Mouse (Mus musculus): Measurements from ENCODE around the gene Dpf2. TPM values are rescaled to one million over a fixed set of nuclear protein-coding genes. Genes with fewer than 3 reads are reported as not detected.
"Not testable (repeated sequence)": the region's sequence is repeated elsewhere in the genome, so short reads cannot be mapped to it uniquely, and the experiment has no call there.

Dpf2 gene
- total RNA-seq, 2 experiments from 2014 or later, result 97.8 to 121 TPM

DNA sequence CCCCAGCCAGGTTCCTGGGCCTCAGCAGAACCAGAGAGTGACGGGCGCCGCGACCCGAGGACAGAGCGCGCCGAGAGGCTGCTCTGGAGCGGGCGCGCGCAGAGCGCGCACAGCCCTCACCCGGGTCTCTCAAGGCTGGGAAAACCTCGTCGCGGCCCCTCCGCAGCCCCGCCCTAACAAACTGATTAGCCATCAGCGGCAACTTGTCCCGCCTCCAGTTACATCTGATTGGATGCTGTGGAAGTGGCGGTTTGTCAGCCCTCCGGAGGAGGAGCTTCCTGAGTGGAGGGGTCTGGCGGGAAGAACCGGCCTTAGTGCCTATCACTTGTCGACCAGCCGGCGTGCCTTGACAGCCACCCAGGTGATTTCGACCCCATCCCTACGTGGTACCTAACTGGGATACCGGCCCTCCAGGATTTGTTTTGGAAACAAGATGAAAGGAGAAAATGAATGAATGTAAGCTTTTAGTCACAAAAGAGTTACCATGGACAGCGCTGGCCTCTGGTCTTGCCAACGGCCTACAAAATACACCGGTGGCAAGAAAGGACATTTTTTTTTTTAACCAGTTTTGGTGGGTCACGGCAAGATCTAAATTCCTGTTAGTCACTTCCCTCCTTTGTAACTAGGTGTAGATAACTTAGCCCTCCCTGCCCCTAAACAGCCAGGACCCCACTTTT lies 18.7 kb downstream of the Dpf2 start, which contains the start of gene Tigd3:
Gene Tigd3, minus strand, starts transcription at position 148 of the 677 bp plus-strand sequence.
- peak; percentile 87 to 96 for DNase-seq (ENCODE audit: low spot score in 2 of 2)

DNA sequence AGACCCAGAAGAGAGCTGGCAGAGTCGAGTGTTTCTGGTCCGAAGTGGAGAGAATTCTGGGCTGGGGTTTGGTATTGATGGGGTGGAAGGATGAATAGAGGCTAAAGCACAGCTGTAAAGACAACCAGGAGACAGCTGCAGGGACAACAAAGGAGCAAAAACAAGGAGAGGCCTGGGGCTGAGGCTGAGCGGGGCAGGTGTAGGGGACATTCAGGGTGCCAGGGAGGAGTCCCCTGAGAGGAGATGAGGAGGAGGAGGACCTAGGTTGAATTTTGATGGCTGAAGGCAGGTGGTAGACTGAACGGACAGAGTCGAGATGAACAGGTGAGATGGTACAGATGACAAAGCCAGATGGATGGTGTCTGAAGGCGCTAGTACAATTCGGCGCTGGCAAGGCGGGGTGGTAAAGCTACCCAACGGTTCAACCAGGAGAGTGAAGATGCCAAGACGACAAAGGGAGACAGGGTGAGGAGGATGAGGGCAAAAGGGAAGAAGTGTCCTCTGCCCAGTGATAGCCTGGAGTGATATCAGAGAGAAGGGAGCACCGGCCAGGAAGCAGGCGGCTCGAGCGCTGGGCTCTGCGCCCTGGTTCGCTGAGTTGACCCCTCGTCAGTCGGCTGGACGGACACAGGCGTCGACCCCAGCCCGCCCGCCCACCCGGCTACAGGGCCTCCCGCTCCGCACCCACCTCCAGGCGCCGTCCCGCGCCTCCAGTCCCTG lies 19.4 kb downstream of the Dpf2 start:
- DNase-seq (ENCODE audit: low spot score in 2 of 2), result no peak

DNA sequence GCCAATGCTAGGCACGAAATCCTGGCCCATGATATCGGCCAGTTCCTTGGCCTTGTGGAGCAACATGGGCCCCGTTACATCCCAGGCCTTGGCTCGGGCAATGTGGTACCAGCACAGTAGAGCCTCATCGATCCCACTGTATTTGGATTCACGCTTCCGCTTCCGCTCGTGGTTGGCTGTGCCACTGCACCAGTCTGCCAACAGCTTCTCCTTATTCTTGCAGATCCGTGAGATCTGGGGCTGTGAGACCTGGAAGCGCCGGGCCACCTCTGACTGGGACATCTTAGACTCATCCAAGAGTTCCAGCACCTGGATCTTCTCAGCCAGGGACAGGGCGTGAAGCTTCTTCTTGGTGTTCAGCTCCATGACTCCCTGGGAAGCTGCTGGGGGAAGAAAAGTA lies 20.1 kb downstream of the Dpf2 start:
- DNase-seq (ENCODE audit: low spot score in 2 of 2), result no peak

DNA sequence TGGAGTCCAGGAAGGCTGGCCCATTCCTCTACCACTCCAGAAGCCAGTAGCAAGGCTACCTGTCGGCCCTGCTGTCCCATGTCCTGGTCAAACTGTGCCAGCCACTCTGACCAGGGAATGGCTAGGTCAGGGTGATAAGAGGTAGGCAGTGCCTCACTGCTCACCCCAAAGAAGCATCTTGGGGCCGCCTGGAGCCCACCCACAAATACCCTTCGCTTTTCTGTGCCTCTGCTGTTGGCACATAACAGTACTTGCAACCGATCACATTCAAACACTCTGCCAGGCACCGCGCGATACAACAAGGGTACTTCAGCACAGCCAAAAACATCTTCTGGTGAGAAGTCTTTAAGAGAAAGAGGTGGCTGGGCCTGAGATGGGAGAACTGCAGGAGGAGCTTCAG lies 20.5 kb downstream of the Dpf2 start:
- DNase-seq (ENCODE audit: low spot score in 2 of 2), result no peak

DNA sequence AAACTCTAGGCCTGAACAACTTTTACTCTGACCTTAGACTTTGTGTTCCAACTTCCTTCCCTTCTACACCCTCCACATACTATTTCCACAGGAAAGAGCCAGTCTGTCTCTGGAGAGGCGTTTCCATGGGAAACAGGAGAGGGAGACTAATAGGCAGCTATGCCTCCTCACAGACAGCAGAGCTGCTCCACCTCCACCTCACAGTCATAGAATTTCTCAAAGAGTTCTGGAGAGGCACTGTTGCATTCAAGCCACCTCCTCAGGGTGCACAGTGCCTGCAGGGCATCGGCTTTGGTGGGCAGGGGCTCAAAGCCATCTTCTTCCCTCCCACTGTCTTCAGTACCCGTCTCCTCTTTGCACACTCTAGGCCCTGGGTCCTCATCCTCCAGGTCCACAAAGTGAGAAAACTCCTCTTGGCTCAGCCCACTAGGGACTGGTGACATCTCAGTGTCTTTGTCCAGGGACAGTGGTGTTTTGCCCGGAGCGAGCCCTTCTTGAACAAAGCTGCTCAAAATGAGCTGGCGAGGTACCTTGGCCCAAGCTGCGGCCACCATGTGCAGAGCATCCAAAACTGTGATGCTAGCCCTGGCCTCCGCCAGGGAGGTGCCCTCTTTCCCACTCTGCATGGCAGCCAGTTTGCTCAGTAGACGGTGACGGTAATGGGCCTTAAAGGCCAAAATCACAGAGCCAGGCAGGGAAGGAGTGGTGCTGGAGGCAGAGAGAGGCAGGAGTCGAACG lies 21.1 kb downstream of the Dpf2 start:
- DNase-seq (ENCODE audit: low spot score in 2 of 2), result no peak

DNA sequence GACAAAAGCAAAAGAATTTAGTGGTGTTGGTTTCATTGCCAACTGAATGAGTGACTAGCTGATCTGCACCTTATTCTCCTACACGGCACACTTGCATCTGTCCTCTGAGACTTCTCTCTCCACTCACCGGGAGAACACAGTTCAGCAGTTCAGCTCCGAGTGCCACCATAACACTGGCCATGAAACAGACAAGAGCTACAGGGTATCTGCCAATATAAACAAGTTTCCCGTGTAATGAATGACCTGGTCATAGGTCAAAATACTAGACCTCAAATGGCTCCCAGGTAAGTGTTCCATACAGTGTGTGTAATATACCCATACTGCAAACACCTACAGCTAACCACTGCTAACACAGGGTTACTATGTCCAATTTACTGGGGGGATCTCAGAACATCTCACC lies 23.6 kb downstream of the Dpf2 start:
- DNase-seq (ENCODE audit: low spot score in 2 of 2), result no peak

DNA sequence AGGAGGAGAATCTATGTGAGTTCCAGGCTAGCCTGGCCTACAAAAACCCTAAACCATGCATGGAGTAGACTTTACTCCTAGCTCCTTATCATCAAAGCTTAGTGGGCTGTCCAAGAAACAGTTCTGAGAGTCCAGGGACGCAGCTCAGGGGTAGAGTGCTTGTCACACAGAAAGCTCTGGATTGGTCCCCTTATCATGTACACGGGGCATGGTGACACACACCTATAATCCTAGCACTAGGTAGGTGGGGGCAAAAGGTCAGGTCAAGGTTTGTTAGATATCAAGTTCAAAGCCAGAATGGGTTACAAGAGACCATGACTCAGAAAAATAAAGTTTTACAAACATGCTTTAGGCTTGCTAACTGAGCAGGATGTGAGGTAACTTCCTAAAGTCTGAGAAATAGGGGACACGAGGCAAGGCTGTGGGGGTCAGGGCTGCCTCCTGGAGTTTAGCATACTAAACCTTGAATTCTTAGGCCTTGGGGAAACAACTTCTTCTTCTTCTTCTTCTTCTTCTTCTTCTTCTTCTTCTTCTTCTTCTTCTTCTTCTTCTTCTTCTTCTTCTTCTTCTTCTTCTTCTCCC lies 25.5 kb downstream of the Dpf2 start:
- no peak for DNase-seq (ENCODE audit: low spot score in 2 of 2)

DNA sequence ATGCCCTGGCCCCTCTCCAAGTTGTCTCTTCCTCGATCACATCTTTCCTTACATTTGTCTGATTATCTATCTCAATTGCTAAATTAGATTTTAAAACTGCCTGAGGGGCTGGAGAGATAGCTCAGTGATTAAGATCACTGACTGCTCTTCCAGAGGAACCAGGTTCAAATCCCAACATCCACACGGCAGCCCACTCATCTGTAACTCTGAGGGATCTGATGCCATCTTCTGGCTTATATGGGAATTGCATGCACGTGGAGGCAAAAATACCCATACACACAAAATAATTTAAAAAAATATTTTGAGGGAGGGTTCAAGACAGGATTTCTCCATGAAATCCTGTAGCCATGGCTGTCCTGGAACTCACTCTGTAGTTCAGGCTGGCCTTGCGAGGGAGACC lies 27.0 kb downstream of the Dpf2 start:
- DNase-seq (ENCODE audit: low spot score in 2 of 2), result no peak

DNA sequence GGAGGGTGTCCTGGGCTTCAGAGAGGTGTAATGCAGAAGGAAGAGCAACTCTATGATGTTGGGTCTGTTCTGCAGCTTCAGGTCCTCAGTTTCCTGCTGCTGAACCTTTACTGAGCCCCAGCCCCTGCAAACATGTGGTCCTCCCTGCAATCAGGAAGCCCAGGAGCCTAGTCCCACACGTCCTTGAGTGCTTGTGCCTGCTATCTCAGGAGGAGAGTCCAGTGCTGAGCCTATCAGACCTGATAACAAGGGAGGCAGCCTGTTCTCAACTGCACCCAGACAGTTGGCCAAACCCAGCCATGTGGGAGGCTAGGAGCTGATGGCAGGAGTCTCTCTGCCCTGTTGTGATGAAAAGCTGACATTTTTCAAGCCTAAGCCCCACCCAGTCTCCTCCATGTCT lies 28.9 kb downstream of the Dpf2 start:
- DNase-seq (ENCODE audit: low spot score in 2 of 2), result no peak

DNA sequence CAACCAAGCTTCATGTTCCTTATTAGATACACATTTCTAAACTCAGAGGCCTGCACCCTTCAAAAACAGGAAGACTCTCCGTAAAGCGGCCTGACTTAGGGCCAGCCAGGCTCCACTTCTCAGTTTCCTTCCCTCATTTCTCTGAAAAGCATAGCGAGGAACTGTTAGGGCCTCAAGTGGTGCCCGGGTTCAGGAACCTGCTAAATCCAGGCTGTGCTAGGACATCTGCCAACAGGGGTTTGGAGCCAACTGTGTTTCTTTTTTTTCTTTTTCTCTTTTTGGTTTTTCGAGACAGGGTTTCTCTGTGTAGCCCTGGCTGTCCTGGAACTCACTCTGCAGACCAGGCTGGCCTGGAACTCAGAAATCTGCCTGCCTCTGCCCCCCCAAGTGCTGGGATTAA lies 30.7 kb downstream of the Dpf2 start:
- not testable (repeated sequence) for DNase-seq (ENCODE audit: low spot score in 2 of 2)

DNA sequence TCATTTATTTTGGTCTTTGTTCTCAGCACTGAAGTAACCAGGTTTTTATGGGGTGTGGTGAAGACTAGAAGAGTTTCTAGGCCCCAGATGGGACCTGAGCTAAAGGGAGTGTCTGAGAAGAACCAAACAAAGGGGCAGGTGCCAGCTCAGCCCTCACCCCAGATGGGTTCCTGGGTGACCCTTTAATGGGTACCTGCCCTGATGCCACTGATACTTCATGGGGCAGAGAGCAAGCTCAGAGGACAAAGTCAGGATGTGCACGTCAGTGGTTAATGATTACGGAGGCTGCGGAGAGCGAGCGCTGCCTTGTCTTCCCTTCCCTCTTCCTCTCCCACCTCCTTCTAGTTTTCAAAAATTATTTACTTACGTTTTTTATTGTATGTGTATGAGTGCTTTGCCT lies 31.7 kb downstream of the Dpf2 start:
- no peak for DNase-seq (ENCODE audit: low spot score in 2 of 2)

DNA sequence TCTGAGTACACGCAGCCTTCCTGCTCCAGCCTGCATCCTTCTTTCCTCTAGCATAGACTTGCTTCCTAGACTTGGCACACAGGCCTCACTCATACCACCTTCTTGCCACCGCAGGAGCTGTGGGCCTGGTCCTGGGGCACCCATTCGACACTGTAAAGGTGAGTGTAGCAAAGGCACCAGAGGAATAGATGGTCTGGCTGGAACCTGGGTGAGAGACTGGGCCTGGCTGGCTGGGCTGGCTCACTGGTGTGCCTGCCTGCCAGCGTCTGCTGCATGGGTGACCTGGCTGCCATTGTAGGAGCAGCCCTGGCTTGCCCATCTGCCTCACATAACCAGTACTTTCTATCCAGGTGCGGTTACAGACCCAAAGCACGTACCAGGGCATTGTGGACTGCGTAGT lies 33.1 kb downstream of the Dpf2 start:
- no peak for DNase-seq (ENCODE audit: low spot score in 2 of 2)

DNA sequence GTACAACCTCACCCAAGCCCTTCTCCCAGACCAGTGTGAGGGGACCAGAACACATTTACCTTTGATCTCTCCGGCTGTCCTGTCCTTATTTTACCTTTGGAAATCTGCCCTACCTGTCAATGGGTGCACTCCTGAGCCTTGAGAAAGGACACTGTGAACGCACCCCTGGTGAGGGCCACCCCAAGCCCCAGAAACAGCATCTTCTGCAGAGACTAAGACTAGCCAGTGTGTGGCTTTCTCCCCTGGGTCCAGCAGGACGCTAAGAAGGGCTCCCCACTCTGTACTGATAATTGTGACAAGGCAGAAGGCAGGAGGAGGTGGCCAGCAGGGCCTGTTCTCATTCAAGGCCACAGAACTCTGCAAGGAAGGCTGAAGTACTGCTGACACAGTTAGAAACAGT lies 33.9 kb downstream of the Dpf2 start:
- DNase-seq (ENCODE audit: low spot score in 2 of 2), result no peak

DNA sequence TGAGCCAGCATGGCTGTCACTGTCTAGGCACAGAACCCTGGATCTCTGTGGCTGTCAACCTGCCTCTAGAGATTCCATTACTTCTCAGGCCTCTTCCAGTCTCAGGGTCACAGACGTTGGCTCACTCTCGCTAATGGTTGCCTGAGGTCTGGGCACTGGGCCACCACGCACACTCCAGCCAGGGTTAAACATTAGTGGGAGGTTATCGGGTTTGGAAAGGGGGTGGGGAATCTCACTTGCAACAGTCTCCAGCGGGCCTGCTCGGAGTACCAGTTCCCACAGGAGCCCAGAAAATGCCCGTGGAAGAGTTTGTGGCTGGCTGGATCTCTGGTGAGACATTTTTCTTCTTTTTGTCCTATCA lies 34.5 kb downstream of the Dpf2 start:
- DNase-seq (ENCODE audit: low spot score in 2 of 2), result no peak

DNA sequence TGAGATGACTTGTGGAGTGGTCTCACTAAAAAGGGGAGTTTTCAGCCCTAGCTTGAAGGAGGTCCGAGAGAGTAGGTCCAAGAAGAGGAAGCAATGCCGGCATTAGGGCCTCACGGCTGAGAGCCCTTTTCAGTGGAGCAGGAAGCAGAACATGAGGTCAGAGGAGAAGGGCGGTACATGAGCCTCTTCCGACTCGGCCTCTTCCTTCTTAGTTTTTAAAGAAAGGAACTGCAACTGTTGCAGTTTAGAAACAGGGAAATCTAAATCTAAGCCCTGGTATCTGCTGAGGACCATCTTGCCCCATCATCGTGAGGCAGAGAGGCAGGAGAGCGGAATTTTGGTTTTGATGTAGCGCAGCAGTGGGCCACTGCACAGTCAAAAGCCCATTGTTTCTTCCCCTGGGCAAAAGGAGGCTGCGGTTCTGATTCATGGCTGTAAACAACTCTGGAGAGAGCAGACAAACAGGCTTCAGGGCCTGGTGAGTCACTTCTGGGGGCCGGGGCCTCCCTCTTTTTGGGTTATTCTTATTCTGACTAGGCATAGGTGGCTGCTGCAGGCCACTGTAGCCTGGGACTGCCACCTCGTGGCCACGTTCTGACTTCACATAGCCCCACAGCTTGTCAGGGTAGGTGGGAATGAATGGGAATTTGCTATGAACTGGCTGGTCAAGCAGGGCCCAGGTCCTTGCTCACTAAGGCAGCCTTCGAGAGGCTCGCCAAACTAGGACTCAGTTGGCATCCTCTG lies 35.0 kb downstream of the Dpf2 start, which contains the start of gene Slc25a45:
Gene Slc25a45, plus strand, starts transcription at position 191 of the 744 bp plus-strand sequence.
- DNase-seq (ENCODE audit: low spot score in 2 of 2), result peak; percentile 42 to 75

DNA sequence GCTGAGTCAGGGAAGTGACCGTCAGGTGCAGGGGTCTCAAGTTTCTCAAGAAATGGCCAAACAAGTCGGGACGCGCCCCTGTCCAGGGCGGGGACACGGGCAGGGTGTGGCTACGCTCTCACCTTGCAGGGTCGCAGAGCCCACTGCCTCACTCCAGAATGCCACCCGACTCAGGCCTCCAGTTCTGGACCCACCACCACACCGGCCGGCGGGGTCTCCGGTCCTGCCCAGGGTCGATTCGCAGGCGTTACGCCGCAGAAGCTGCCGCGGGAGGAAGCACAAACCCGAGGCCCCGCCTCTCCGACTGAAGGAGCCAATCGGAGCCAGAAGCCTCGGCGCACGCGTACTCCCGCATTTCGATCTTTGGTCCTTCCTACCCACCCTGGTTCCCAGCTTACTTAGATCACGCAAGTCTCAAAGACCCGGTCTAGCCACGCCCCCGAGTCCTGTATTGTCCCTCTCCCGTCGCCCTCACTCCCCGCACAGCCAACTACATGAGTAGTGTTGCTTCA lies 37.8 kb downstream of the Dpf2 start, which contains the start of gene Frmd8:
Gene Frmd8, minus strand, starts transcription at position 306 of the 512 bp plus-strand sequence.
- peak; percentile 88 to 94 for DNase-seq (ENCODE audit: low spot score in 2 of 2)

DNA sequence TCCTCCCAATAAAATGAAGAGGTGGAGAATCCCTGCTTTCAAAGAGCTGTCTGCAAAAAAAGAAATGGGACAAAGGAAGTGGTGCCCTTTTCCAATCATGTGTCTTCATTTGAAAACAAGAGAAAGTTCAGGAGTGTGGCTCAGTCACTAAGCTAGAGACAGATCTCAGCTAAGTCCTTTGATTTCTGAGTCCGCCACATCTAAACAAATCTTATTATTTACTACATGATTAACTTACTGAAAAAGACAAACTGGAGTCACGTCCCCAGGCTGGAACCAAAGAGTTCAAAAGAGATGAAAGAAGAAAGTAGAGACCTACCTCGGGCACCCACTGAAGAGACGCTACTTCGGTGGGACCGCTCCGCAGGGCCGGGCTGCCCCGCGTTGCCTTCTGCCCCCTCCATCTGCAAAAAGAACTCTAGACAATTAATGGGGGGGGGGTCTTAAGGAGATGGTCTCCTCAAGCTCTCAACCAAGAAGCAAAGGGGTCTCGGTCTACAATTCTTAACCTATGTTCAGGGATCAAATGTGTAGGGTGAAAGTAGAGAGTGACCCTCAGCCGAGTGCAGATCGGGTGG lies 38.3 kb downstream of the Dpf2 start:
- DNase-seq (ENCODE audit: low spot score in 2 of 2), result no peak

DNA sequence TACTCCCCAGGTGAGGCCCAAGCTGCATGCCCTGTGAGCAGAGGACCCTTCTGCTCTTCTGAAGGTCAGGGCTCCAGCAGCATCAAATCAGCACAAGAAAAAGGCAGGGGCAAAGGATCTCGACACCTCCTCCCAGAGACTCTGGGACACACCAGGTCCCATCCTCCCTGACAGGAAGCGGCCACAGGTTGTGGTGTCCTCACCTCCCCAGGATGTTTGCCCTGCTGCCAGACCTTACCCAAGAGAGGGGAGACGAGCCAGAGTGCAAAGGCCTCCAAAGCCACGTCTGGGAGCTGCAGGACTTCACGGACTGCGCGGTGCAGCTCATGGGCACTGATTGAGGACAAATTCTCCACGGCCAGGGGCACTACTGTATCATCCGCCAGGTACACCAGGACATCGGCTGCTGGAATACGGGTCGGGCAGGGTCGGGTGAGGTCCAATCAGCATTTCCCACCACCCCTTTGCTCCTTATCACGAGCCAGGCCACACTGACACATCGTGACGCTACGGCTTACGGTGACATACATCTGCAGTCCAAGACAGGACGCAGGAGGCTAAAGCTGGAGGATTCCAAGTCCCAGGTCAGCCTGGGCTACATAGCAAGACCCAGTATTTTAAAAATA lies 39.8 kb downstream of the Dpf2 start:
- no peak for DNase-seq (ENCODE audit: low spot score in 2 of 2)

DNA sequence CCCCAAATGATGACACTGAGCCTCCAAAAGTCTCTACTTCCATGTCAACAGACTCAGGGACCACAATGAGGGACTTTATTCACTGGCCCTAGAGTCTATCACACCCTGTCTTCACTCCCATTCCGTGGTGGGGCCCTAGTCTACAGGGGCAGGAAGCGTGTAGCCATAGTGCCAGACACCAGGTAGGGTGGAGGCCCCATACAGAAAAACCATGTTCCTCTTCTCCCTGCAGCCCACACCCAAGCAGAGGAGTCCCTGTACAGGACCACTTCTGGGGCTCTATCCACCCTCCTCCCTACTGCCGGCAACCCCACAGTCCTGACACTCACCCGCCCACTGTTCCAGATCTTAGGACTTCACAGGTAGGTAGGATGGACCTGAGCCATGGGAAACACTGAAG lies 40.3 kb downstream of the Dpf2 start:
- no peak for DNase-seq (ENCODE audit: low spot score in 2 of 2)

DNA sequence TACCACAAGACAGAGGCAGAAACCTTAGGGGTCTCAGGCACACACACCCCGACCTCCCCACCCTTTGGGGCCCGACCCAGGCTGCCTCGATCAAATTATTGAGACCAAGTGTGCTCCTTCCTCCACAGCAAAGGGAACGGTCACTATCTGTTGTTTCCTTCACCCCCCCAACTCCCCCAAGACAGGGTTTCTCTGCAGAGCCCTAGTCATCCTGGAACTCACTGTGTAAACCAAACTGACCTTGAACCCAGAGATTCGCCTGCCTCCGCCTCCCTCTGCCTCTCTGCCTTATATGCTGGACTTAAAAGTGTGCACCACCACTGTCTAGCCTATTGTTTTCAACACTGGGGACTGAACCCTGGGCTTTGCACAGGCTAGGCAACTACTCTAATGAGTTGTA lies 41.1 kb downstream of the Dpf2 start:
- DNase-seq (ENCODE audit: low spot score in 2 of 2), result no peak
